Mouse (Mus musculus) limb, embryonic 13.5 days (tissue): ENCODE results near the gene Pnp. TPM values are rescaled to one million over a fixed set of nuclear protein-coding genes. Genes with fewer than 3 reads are reported as not detected.
"Not testable (repeated sequence)": the region's sequence is repeated elsewhere in the genome, so short reads cannot be mapped to it uniquely, and the experiment has no call there.

Experiments
- ATAC-seq: fragments of 200-750 bp; cut with Nextera tagmentation; 2 replicates; pipeline ENCODE4 v1.8.0; 2017; ENCODE audit warnings: low read depth, moderate number of reproducible peaks, moderate TSS enrichment; ENCODE audit not compliant: low FRiP score
- H3K27ac ChIP-seq: fragments of 300-500 bp; sonication (generic); 2 replicates; pipeline ENCODE4 v1.5.1; 2015; ENCODE audit warnings: inconsistent platforms, mild to moderate bottlenecking, moderate library complexity
- H3K27me3 ChIP-seq: fragments of 300-500 bp; sonication (generic); 2 replicates; pipeline ENCODE4 v1.6.1; 2015; ENCODE audit warnings: mild to moderate bottlenecking, inconsistent platforms
- H3K36me3 ChIP-seq: fragments of 300-500 bp; sonication (generic); 2 replicates; pipeline ENCODE4 v1.6.1; 2015; ENCODE audit warnings: inconsistent platforms, mild to moderate bottlenecking, moderate library complexity
- H3K4me1 ChIP-seq: fragments of 300-500 bp; sonication (generic); 2 replicates; pipeline ENCODE4 v1.6.1; 2015; ENCODE audit warnings: inconsistent platforms
- H3K4me2 ChIP-seq: fragments of 300-500 bp; sonication (generic); replicated peaks from 2 replicates; pipeline ENCODE4 v1.6.1; 2015; ENCODE audit warnings: inconsistent platforms, mild to moderate bottlenecking, moderate library complexity
- H3K4me3 ChIP-seq: fragments of 300-500 bp; sonication (generic); 2 replicates; pipeline ENCODE4 v1.5.1; 2015; ENCODE audit warnings: moderate library complexity, mild to moderate bottlenecking, inconsistent platforms
- H3K9ac ChIP-seq: fragments of 300-500 bp; sonication (generic); 2 replicates; pipeline ENCODE4 v1.6.1; 2015; ENCODE audit warnings: mild to moderate bottlenecking, inconsistent platforms
- H3K9me3 ChIP-seq: fragments of 300-500 bp; sonication (generic); 2 replicates; pipeline ENCODE4 v1.6.1; 2016; ENCODE audit warnings: inconsistent platforms
- whole genome bisulfite sequencing: fragments of 180-500 bp; shearing (Covaris S2); methylation state at CpG from one replicate; pipeline ENCODE4 v1.1.7; 2015; 5-methylcytosine and 5-hydroxymethylcytosine counted together
- polyA plus RNA-seq: library from polyadenylated mRNA; unstranded; fragments of >200 nt; fragmentation: Nextera tagmentation; extraction: Ambion mirVana; gene quantifications from 2 replicates; pipeline ENCODE4 v1.2.1, GENCODE M21; 2015

Pnp gene
- polyA plus RNA-seq, 1 experiment from 2014 or later, result 51.6 TPM

DNA sequence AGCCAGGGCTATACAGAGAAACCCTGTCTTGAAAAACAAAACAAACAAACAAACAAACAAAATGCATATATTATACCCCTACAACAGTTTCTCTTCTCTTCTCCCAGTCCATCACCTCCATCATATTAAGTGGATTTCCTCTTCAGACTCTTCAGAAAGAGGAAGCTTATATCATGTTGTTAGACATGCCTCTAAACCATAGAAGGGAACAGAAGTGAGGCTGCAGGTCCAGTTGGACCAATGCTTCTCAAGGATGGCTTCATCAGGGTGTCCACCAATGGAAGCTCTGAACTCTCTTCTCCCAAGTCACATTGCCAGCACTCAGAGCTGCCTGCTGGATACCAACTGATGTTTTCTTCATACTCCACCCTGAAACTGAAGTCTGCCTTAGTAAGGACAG lies 25.6 kb upstream of the Pnp start:
- not testable (repeated sequence) for H3K4me2 ChIP-seq, H3K4me3 ChIP-seq, H3K27me3 ChIP-seq, H3K9me3 ChIP-seq, H3K4me1 ChIP-seq, H3K9ac ChIP-seq, H3K27ac ChIP-seq, H3K36me3 ChIP-seq, ATAC-seq

DNA sequence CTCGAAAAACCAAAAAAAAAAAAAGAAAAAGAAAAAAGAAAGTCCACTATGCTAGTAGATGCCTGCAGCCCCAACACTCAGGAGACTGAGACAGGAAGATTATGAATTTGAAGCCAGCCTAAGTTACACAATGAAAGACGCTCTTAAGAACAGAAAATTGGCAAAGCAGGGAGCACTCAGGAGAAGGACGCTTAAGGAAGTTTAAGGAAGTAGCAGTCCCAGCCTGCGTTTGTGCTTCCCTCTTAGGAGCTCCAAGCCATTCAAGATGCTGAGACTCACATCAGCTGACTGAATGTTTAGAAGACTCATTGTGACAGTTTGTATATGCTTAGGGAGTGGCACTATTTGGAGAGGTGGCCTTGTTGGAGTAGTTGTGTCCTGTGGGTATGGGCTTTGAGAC lies 22.8 kb upstream of the Pnp start:
- ATAC-seq, result no peak
- WGBS, result 77% methylated on average over 4 of the region's 4 CpGs

DNA sequence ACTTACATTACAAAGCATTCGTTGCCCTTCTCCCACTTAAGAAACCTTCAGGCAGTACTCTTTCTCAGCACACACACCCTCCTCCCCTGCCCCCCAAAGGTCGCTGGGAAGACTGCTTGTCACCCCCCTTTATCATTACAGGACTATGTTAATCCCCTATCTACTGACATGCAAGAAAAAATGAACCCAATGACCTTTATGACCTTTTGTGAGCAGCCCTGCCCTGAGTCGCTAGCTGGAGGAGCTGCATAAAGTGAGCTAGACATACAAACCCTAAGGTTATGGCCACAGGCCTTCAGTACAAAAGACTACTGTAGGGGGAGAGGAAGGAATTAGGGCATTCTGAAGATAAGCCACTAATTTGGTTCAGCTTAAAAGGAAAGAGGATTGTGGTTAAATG lies 19.5 kb upstream of the Pnp start:
- no peak for ATAC-seq
- H3K27me3 ChIP-seq, result no peaks in the 10 kb centered on the region
- H3K27ac ChIP-seq, result no peak overlapping the region
- H3K9ac ChIP-seq, result no peak overlapping the region
- H3K4me2 ChIP-seq, result no peak overlapping the region
- no peaks in the 10 kb centered on the region for H3K9me3 ChIP-seq
- no peaks in the 10 kb centered on the region for H3K4me1 ChIP-seq
- peaks cover 49% of the 10 kb centered on the region for H3K36me3 ChIP-seq
- WGBS, result 54% methylated on average over 3 of the region's 3 CpGs
- no peak overlapping the region for H3K4me3 ChIP-seq

More for the DNA sequence above, 22.8 kb upstream of the Pnp start:
- Histone ChIP-seq H3K4me3 (no peak overlapping the region), H3K9ac (no peak overlapping the region), H3K4me2 (no peak overlapping the region), H3K27me3 (no peaks in the 10 kb centered on the region), H3K27ac (no peak overlapping the region), H3K9me3 (no peaks in the 10 kb centered on the region), H3K36me3 (peaks cover 20% of the 10 kb centered on the region), H3K4me1 (peaks cover 9% of the 10 kb centered on the region)

DNA sequence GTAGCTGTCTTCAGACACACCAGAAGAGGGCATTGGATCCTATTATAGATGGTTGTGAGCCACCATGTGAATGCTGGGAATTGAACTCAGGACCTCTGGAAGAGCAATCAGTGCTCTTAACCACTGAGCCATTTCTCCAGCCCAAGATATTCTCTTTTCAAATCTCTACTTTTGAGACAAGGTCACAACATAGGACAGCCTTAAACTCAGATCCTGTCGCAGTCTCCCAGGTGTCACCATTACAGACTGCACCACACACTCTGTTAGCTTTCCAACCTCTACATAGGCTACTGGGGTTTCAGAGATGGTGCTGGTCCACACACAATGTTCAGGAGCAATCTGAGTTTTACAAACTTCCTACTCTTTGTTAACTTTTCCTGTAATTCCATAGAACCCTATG lies 7.4 kb upstream of the Pnp start:
- peak overlapping the region; percentile 93 for H3K4me3 ChIP-seq
- peaks cover 20% of the 10 kb centered on the region for H3K4me1 ChIP-seq
- H3K27ac ChIP-seq, result peak overlapping the region; percentile 91; the same call in 1 of the 2 replicates
- WGBS, result 69% methylated on average over 1 of the region's 1 CpGs
- not testable (repeated sequence) for H3K9me3 ChIP-seq, ATAC-seq, H3K27me3 ChIP-seq
- H3K4me2 ChIP-seq, result peak overlapping the region; percentile 74
- H3K36me3 ChIP-seq, result peaks cover 50% of the 10 kb centered on the region
- H3K9ac ChIP-seq, result peak overlapping the region; percentile 87

DNA sequence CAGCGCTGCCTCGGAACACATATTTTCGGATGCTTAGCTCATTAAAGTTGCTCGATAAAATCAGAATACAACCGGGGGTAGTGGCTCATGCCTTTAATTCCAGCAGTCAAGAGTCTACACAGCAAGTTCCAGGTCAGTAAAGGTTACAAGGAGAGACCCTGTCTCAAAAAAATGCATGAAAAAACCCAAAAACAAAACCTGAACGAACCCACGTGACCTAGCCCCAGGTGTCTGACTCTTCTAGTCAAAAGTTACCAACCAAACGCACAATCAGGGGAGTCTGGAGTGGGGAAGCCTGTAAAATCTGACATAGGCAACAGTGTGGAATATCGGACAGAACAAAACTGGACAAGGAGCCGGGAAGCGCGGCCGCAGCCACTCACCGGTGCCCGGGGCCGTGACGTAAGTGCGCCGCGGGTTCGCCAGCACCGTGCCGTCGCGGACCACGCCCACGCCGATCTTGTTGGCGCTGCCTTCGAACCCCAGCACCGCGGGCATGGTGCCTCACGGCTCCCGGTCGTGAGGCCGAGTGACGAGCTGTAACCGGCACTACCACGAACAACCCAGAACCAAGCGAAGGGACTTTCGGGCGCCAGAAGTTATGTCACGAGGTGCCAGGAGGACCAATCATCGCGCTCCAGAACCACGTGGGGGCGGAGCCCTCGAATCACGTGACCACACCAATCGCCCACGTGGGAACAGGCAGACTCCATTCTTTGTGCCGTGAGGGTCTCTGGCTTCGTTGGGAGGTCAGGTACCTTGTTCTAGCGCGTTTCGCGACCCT lies 6.4 kb upstream of the Pnp start, which contains the start of the genes Osgep and Apex1:
Gene Osgep, minus strand, starts transcription at position 613 of the 784 bp plus-strand sequence.
Gene Apex1, plus strand, starts transcription at position 688 of the 784 bp plus-strand sequence.
- H3K27me3 ChIP-seq, result no peaks in the 10 kb centered on the region
- peaks cover 23% of the 10 kb centered on the region for H3K4me1 ChIP-seq
- H3K9me3 ChIP-seq, result no peaks in the 10 kb centered on the region
- WGBS, result under 1% methylated on average over 57 of the region's 57 CpGs
- ATAC-seq, result peak; percentile 96
- peak within 1 kb of the TSS; percentile 85 for H3K4me2 ChIP-seq
- peak within 1 kb of the TSS; percentile 87 for H3K9ac ChIP-seq
- H3K4me3 ChIP-seq, result peak within 1 kb of the TSS; percentile 93
- H3K27ac ChIP-seq, result peak within 1 kb of the TSS; percentile 91
- peaks cover 53% of the 10 kb centered on the region for H3K36me3 ChIP-seq

DNA sequence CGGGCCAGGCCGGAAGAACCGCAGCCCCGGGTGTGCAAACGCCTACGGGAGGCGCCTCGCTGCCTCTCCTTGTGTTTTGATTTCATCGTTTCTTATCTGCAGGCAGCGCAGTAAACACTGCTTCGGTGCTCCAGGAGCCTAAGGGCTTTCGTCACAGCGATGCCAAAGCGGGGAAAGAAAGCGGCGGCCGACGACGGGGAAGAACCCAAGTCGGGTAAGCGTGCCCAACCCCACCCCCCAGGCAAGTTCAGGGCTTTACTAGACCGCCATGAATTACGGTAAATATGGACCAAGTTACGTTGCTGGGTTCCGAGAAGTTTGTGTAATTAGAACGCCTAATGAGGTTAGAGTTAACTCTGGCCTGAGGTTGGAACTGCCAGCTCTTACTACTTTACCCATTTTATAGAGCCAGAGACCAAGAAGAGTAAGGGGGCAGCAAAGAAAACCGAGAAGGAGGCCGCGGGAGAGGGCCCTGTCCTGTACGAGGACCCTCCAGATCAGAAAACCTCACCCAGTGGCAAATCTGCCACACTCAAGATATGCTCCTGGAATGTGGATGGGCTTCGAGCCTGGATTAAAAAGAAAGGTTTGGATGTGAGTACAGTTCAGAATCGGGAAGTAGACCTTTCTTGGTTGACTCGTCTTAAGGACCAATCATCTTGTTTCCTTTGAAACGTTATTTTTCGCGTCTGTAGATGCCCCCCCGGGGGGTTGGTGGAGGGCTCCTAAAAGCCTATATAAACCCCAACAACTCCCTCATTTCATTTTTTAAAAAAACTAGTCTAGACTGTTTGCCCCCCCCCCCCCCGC lies 5.6 kb upstream of the Pnp start:
- peak; percentile 42 for ATAC-seq
- WGBS, result under 1% methylated on average over 38 of the region's 38 CpGs

DNA sequence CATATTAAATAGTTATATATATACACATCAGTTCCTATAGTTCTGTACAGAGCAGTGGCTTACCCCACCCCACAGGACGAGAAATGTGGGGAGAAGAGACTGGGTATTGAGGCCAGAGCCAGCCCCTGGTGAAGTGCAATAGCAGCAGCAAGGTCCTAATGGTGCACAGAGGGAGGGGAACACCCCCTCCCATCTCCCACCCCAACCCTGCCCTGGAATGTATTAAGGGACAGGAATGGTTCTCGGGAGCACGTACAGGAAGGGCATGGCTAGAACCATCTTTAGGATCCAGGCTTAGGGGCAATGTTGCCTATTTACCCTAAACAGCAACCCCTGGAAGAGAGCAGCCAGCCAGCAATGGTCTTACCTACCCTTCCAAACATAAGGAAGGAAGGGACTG lies 3.5 kb upstream of the Pnp start:
- peaks cover 38% of the 10 kb centered on the region for H3K4me1 ChIP-seq
- no peaks in the 10 kb centered on the region for H3K9me3 ChIP-seq
- H3K4me2 ChIP-seq, result no peak overlapping the region
- H3K27ac ChIP-seq, result no peak overlapping the region
- H3K27me3 ChIP-seq, result no peaks in the 10 kb centered on the region
- no peak overlapping the region for H3K4me3 ChIP-seq
- 67% methylated on average over 3 of the region's 3 CpGs for WGBS
- H3K9ac ChIP-seq, result no peak overlapping the region
- peaks cover 37% of the 10 kb centered on the region for H3K36me3 ChIP-seq
- no peak for ATAC-seq

More for the DNA sequence above, 5.6 kb upstream of the Pnp start:
- peak overlapping the region; percentile 85 for H3K4me2 ChIP-seq
- peaks cover 30% of the 10 kb centered on the region for H3K4me1 ChIP-seq
- no peaks in the 10 kb centered on the region for H3K27me3 ChIP-seq
- no peaks in the 10 kb centered on the region for H3K9me3 ChIP-seq
- H3K9ac ChIP-seq, result peak overlapping the region; percentile 87
- H3K27ac ChIP-seq, result peak overlapping the region; percentile 91
- peak overlapping the region; percentile 93 for H3K4me3 ChIP-seq
- H3K36me3 ChIP-seq, result peaks cover 45% of the 10 kb centered on the region

DNA sequence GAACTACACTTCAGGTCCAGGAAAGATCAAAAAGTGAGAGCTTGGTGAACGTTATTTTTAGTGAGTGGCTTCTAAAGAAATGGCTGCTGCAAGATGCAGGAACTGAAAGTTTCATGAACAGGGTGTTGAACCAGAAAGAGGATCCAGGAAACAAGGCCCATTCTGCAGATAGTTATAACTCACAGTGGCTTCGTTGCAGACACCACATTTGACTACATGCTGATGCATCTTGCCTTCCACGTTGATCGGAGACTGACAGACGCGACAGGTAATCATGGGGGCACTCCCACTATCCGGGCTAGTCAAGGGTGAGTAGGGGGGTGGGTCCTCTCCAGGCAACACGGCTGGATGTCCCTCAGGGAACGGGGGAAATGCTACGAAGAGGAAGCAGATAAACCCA lies 931 bp upstream of the Pnp start:
- Histone ChIP-seq H3K9me3 (no peaks in the 10 kb centered on the region), H3K27me3 (no peaks in the 10 kb centered on the region), H3K4me3 (peak overlapping the region; percentile 98), H3K4me2 (peak overlapping the region; percentile 89), H3K4me1 (peaks cover 30% of the 10 kb centered on the region), H3K36me3 (peaks cover 37% of the 10 kb centered on the region), H3K27ac (0 out of 2 replicates have a peak overlapping the region, but pooled peaks have one; percentile 76), H3K9ac (peak overlapping the region; percentile 99)
- no peak for ATAC-seq
- WGBS, result 13% methylated on average over 10 of the region's 10 CpGs

DNA sequence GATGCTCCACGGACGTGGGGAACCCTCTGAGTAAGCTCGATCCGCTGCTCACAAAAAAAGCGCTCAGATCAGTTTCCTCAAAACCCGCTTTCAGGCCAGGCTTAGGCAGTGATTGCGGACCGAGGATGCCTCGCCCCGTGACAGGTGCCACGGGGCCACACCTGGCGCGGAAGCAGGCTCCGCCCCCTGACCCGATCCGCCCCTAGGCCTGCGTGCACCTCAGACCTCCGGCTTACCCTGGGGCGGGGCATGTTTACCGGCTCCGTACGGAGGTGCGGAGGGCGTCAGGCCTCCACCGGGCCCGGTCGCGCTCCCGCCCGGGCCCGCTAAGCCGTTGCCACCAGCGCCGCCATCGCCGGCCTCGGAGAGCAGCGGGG lies 517 bp upstream of the Pnp start:
- Histone ChIP-seq H3K36me3 (peaks cover 37% of the 10 kb centered on the region), H3K4me1 (peaks cover 30% of the 10 kb centered on the region), H3K9ac (peak overlapping the region; percentile 99), H3K27ac (peak overlapping the region; percentile 76; the same call in 1 of the 2 replicates), H3K4me2 (peak overlapping the region; percentile 89), H3K4me3 (peak overlapping the region; percentile 98), H3K27me3 (no peaks in the 10 kb centered on the region), H3K9me3 (no peaks in the 10 kb centered on the region)
- WGBS, result under 1% methylated on average over 37 of the region's 38 CpGs
- ATAC-seq, result peak; percentile 28

DNA sequence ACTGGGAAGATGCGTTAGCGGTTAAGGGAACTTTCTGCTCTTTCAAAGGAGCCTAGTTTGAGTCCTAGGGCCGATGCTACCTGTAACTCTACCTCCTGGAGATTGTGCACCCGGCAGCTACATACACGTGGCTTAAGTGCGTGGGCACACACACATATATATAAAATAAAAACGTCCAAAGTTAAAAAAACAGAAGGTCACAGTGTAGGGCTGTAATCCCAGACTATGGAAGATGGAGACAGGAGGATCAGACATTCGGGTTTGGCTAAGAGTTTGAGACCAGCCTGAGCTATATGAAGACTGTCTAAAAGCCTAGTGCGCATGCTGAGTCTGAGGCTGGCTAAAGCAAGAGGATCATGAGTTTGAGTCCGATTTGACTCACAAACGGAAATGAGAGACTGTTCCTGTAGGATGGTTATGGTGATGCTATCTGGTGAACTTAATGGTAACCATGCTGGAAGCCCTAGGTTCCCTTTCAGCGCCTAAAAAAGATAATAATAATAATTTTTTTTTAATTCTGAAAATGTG lies 675 bp downstream of the Pnp start:
- 12% methylated on average over 12 of the region's 12 CpGs for WGBS
- Histone ChIP-seq H3K9ac (peak overlapping the region; percentile 60), H3K27me3 (no peaks in the 10 kb centered on the region), H3K4me1 (peaks cover 20% of the 10 kb centered on the region), H3K9me3 (no peaks in the 10 kb centered on the region), H3K4me2 (peak overlapping the region; percentile 65), H3K36me3 (peaks cover 30% of the 10 kb centered on the region), H3K4me3 (peak overlapping the region; percentile 98), H3K27ac (peak overlapping the region; percentile 79)
- ATAC-seq, result no peak

DNA sequence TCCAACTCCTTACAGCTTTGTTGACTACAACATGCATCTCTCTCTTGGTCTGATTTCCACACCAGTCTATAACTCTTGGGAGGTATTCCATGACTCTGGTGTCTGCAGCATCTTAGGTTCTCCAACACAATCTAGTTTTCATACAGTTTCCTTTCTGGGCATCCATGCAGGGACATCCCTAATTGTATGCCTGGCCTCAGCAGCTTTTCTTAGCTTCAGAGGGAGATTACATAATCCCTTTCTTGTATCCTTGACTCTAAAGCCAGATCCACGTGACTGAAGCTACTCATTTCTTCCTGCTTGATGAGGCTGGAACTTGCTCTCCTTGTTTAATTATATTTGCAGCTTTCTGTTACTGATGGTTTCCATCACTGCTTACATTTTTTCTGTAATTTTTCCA lies 5.8 kb downstream of the Pnp start:
- no peak for ATAC-seq
- no peak overlapping the region for H3K4me2 ChIP-seq
- H3K27me3 ChIP-seq, result no peaks in the 10 kb centered on the region
- no peak overlapping the region for H3K27ac ChIP-seq
- H3K9ac ChIP-seq, result no peak overlapping the region
- no peak overlapping the region for H3K4me3 ChIP-seq
- H3K9me3 ChIP-seq, result no peaks in the 10 kb centered on the region
- 76% methylated on average over 1 of the region's 1 CpGs for WGBS
- H3K36me3 ChIP-seq, result no peaks in the 10 kb centered on the region
- 0 out of 2 replicates have a peak, but pooled peaks cover 5% of the 10 kb centered on the region for H3K4me1 ChIP-seq
